Mouse (Mus musculus): ENCODE results near the gene Coro1c. TPM values are rescaled to one million over a fixed set of nuclear protein-coding genes. Genes with fewer than 3 reads are reported as not detected.

The Coro1c gene
- total and polyA plus RNA-seq, 3 experiments: 77.3 to 158 (median 103) TPM

- Histone ChIP-seq H3K9me3 (replicated peaks; ENCODE audit: insufficient read depth, low read length) (no peaks in the 10 kb centered on the region), H3K36me3 (ENCODE audit: control insufficient read depth in 1 of 2, insufficient read depth in 2 of 2, low read length in 2 of 2) (no peaks in the 10 kb centered on the region), H3K4me1 (ENCODE audit: control insufficient read depth in 1 of 2, insufficient read depth in 2 of 2, low read length in 2 of 2) (no peaks in the 10 kb centered on the region), H3K9ac (ENCODE audit: control insufficient read depth, low read depth, low read length, poor library complexity, severe bottlenecking) (no peak overlapping the region), H3K27ac (ENCODE audit: control insufficient read depth, low read depth, low read length) (no peak overlapping the region), H3K79me2 (ENCODE audit: control insufficient read depth, insufficient read depth, low read length, poor library complexity) (no peaks in the 10 kb centered on the region), H3K27me3 (ENCODE audit: control insufficient read depth in 1 of 2, insufficient read depth in 2 of 2, low read length in 2 of 2) (no peaks in the 10 kb centered on the region; a peak in 1 of 4 replicates), H3K4me3 (ENCODE audit: control insufficient read depth in 1 of 2, insufficient read depth in 1 of 2, low read depth in 2 of 2, low read length in 2 of 2) (no peak overlapping the region)
- DNase-seq (ENCODE audit: low read depth, low spot score): no peak
- TF ChIP-seq POLR2AphosphoS5 (IDR thresholded peaks at IDR 0.05; ENCODE audit: borderline replicate concordance, low read depth, low read length) (no peak), JUND (IDR thresholded peaks at IDR 0.05; ENCODE audit: low read depth, low read length) (no peak), TAL1 (IDR thresholded peaks at IDR 0.05; ENCODE audit: low read length) (no peak), HCFC1 (IDR thresholded peaks at IDR 0.05; ENCODE audit: low read depth, low read length) (no peak), SMC3 (IDR thresholded peaks at IDR 0.05; ENCODE audit: low read depth, low read length) (no peak), MAX (IDR thresholded peaks at IDR 0.05; ENCODE audit: low read length) (no peak), ZC3H11A (IDR thresholded peaks at IDR 0.05; ENCODE audit: low read depth, low read length) (no peak), E2F4 (IDR thresholded peaks at IDR 0.05; ENCODE audit: borderline replicate concordance, low read depth, low read length) (no peak), MAZ (IDR thresholded peaks at IDR 0.05; ENCODE audit: low read depth, low read length) (no peak), MEF2A (IDR thresholded peaks at IDR 0.05; ENCODE audit: extremely low read depth, insufficient replicate concordance, low read depth, low read length, poor library complexity, severe bottlenecking) (no peak), KAT2A (conservative IDR thresholded peaks at IDR 0.05; ENCODE audit: low read depth, low read length) (no peak), NELFE (IDR thresholded peaks at IDR 0.05; ENCODE audit: low read depth, low read length) (no peak), ZNF384 (IDR thresholded peaks at IDR 0.05; ENCODE audit: low read depth, low read length) (no peak), CTCF (IDR thresholded peaks at IDR 0.05 in 2 of 3, conservative IDR thresholded peaks at IDR 0.05 in 1 of 3; ENCODE audit: control insufficient read depth in 1 of 3, insufficient read depth in 1 of 3, low read depth in 2 of 3, low read length in 3 of 3, poor library complexity in 1 of 3, severe bottlenecking in 1 of 3) (no peak)
These were observed 104.1 kb downstream of the Coro1c start for GRCm38 (mm10) chr5:113804395-113804966.

GRCm38 (mm10) chr5:113800280-113800679 lies 108.3 kb downstream of the Coro1c start, which contains the start of gene Tmem119:
Gene Tmem119 (minus strand): TSS chr5:113800516.
- Histone ChIP-seq H3K9ac (ENCODE audit: control insufficient read depth, low read depth, low read length, poor library complexity, severe bottlenecking) (no peak within 1 kb of the TSS), H3K4me3 (ENCODE audit: control insufficient read depth in 1 of 2, insufficient read depth in 1 of 2, low read depth in 2 of 2, low read length in 2 of 2) (no peak within 1 kb of the TSS), H3K27me3 (ENCODE audit: control insufficient read depth in 1 of 2, insufficient read depth in 2 of 2, low read length in 2 of 2) (no peaks in the 10 kb centered on the region)

More at GRCm38 (mm10) chr5:113800280-113800679, 108.3 kb downstream of the Coro1c start, which contains the start of gene Tmem119:
- no peak for DNase-seq (ENCODE audit: low read depth, low spot score)
- no peaks in the 10 kb centered on the region for H3K4me1 ChIP-seq (ENCODE audit: control insufficient read depth in 1 of 2, insufficient read depth in 2 of 2, low read length in 2 of 2)
- no peak within 1 kb of the TSS for H3K27ac ChIP-seq (ENCODE audit: control insufficient read depth, low read depth, low read length)
- TF ChIP-seq MAX (IDR thresholded peaks at IDR 0.05; ENCODE audit: low read length): no peak
- TF ChIP-seq KAT2A (conservative IDR thresholded peaks at IDR 0.05; ENCODE audit: low read depth, low read length): no peak
- no peak for TF ChIP-seq RAD21 (IDR thresholded peaks at IDR 0.05; ENCODE audit: low read depth, low read length)
- TF ChIP-seq POLR2AphosphoS5 (IDR thresholded peaks at IDR 0.05; ENCODE audit: borderline replicate concordance, low read depth, low read length): no peak
- TF ChIP-seq MEF2A (IDR thresholded peaks at IDR 0.05; ENCODE audit: extremely low read depth, insufficient replicate concordance, low read depth, low read length, poor library complexity, severe bottlenecking): no peak
- no peak for TF ChIP-seq TBP (IDR thresholded peaks at IDR 0.05; ENCODE audit: low read depth, low read length)
- TF ChIP-seq MAFK (IDR thresholded peaks at IDR 0.05; ENCODE audit: borderline replicate concordance, low read depth, low read length): no peak
- TF ChIP-seq CHD2 (IDR thresholded peaks at IDR 0.05; ENCODE audit: low read length): no peak
- no peak for TF ChIP-seq ZNF384 (IDR thresholded peaks at IDR 0.05; ENCODE audit: low read depth, low read length)
- TF ChIP-seq MXI1 (IDR thresholded peaks at IDR 0.05; ENCODE audit: low read depth, low read length): no peak
- no peak for TF ChIP-seq GATA1 (IDR thresholded peaks at IDR 0.05; ENCODE audit: low read depth, low read length)
- no peaks in the 10 kb centered on the region for H3K79me2 ChIP-seq (ENCODE audit: control insufficient read depth, insufficient read depth, low read length, poor library complexity)
- H3K36me3 ChIP-seq (ENCODE audit: control insufficient read depth in 1 of 2, insufficient read depth in 2 of 2, low read length in 2 of 2): no peaks in the 10 kb centered on the region
- H3K9me3 ChIP-seq (replicated peaks; ENCODE audit: insufficient read depth, low read length): no peaks in the 10 kb centered on the region

Data from MEL (cell line).